Mouse (Mus musculus) CD4-positive, CD25-positive, alpha-beta regulatory T cell, adult 4 months (primary cell): ENCODE data around the gene Akap2. TPM values are rescaled to one million over a fixed set of nuclear protein-coding genes. Genes with fewer than 3 reads are reported as not detected.

Experiments used
- ATAC-seq: one replicate; pipeline ENCODE4 v1.8.0; 2017
- polyA plus RNA-seq, 2 experiments: library from polyadenylated mRNA; unstranded; fragments of 100-300 nt; shearing (Covaris generic); gene quantifications; one replicate each; pipeline ENCODE4 v1.2.1; 2017

Gene Akap2
- 1 to 10 TPM; 4.3 to 4.5 TPM for polyA plus RNA-seq

- no peak for ATAC-seq
These were observed at the start of gene Akap2 for GRCm38 (mm10) chr4:57717354-57717753. TSS of gene Akap2 (plus strand) at chr4:57717657.

DNA sequence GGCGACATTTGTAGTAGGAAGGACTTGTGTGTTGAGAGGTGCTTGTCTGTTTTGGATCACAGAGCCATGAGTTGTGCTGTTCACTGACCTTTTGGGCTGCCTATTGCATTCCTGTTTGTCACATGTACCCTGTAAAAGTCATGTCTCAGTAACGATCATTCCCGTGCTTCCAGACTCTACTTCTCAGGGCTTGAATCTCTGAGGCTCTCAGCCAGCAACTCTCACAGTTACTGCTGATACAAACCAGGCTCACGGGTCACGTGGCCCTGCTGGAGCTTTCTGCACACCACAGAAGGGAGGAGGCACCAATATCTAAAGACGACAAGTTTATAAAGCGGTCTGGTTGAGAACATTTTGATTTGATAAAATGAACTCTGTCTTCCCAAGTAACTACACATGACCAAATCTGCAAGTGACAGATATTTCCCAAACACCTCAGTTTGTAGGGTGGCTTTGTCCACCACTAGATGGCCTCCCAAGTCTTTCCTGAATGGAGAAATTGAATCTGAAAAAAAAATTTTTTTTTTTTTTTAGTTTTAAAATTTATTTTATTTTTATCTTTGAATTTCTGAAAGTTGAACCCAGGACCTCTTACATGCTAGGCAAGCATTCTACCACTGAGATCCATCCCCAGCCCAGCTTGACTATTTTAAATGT is 46.5 kb upstream of the Akap2 start:
- ATAC-seq: no peak

DNA sequence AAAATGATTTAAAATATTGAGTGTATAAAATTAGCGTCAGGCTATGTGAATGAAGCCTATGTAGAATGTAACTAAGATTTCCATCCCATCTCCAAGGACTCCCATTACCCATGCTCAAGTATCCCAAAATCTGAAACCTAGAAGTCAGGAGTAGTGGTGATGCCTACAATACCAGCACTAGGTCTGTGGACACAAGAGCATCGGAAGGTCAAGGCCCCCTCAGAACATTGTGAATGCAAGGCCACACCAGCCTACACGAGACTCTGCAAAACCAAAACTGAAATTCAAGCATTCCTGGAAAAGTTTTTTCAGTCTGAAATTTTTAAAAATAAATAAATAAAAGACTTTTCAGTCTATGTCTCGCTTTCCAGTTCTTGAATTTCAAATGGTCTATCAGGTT is 44.9 kb upstream of the Akap2 start:
- ATAC-seq: no peak

DNA sequence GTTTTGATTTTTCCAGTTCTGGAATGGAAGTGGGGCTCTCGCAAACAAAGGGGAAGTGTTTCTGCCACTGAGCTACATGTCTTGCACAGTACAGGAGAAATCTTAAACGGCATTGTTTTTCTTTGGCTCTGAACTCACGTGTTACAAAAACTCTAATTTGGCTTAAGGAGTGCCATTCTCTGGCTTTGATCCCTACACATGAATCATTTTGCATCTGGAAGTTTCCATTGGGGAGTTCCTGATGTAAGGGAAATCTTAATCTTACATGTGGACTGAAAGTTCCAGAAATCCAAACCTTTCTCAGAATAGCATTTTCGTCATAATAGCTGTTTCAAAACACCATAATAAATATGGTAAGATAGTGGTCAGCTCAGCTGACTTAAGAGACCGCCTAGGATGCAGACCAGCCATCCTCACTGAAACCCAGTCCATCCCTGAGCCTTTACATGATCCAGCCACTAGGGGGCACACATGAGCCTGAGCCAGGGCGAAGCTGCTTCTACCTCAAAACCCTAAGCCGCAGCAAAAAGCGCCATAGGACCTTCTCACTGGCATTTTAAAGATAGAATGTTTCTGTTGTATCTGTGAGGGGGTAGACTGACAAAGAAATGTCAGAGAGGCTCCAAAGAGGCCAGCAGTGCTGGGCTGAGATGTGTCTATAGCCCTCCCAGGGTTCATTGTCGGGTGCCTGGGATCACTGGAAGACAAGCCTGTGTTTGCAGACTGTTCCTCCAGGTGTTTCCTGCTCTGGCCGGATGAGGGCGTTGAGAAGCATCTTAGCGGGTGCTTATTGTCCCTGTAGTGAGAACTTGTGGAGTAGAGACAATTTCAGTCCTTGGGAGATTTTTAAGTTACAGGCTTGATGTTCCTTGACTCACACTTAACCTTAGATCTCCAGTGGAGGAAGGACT is 44.2 kb upstream of the Akap2 start:
- peak; percentile 93 for ATAC-seq

GRCm38 (mm10) chr4:57674351-57674750 is 43.1 kb upstream of the Akap2 start:
- no peak for ATAC-seq

DNA sequence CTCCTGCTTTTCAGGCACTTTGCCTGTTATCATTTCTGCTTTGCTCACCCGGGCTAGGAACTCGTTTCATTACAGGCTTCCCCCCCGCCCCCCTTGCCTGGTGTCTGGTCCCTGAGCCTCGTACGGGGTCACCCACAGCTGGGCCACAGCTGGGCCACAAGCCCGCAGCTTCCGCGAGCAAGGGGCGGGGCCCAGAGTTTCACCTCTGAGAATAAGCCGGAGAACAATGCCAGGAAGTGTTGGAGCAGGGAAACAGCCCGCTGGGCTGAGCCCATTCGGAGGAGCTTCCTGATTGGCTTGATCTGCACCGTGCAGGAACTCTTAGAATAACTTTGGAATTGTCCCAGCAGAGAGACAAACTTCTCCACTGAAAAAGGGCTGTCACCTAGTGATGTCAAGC is 42.1 kb upstream of the Akap2 start:
- ATAC-seq: no peak

DNA sequence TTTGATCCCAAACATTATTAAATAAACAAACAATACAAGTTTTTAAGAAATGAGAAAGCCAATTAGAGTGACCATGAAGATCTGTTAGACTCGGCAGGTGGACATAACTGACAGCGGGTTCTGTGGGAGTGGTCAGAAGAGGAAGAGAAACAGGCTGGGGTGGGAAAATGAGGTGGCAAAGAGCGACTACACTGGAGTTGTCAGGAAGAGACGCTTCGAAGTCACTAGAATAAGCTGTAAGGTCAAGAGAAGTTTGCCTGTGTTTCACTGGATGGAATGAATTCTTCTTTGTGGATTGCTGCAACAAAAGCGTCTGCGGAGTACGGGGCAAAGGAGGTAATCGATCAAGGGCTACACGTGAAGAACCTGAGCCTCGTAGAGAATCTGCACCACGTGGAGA is 39.5 kb upstream of the Akap2 start:
- ATAC-seq: no peak

GRCm38 (mm10) chr4:57678991-57679457 is 38.4 kb upstream of the Akap2 start:
- ATAC-seq: no peak

DNA sequence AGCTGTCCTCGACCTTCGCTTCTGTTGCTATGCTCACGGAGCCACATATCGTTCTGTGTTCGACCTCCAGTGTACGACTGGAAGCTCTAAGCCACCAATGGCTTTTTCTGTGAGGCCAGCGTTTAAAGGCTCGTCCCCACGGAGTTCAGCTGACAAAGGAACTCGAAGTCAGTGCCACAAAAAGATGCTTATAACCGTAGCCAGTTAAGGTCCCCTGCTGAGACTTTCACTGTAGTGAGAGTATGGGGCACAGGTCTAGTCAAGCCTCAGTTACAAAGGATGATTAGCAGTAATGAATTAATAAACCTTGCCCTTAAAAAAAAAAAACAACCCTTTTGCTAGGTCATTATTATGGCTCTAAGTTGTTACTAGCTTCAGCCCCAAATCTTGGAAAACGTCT is 37.3 kb upstream of the Akap2 start:
- ATAC-seq: no peak

- ATAC-seq: peak; percentile 45
These were observed 35.9 kb upstream of the Akap2 start for GRCm38 (mm10) chr4:57681511-57681910.

DNA sequence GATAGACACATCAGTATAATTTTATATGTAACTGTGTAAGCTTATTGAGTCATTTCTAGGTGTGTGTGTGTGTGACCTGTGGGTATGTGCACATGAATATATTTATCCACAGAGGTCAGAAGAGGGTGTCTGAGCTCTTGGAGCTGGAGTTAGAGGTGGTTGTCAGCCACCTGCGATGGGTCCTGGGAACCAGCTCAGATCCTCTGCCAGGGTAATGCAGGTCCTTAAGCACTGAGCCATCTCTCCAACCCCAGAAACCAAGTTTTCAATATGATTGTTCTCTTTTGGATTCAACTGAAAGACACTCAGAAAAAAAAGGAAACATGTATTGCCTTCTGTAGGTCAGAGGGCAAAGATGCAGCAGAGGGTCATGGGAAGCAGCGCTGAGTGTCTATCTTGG is 35.1 kb upstream of the Akap2 start:
- no peak for ATAC-seq

DNA sequence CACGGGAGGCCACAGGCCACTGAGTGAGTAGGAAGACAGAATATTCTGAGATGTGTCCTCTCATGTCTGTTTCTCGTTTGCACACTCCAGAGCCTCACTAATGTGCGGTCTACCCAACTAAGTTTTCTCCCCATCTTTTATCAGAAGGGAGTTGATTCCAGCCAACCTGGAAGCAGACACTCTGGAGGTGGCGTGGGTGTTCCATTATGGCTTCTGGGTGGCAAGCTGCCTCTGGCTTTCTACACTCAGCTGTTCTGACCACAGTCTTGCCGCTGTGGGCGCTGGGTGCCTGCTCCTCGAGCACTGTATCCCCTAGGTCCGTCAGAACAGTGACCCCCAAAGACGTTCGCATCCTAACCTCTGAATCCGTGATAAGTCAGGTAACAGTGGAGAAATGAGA is 34.5 kb upstream of the Akap2 start:
- no peak for ATAC-seq

DNA sequence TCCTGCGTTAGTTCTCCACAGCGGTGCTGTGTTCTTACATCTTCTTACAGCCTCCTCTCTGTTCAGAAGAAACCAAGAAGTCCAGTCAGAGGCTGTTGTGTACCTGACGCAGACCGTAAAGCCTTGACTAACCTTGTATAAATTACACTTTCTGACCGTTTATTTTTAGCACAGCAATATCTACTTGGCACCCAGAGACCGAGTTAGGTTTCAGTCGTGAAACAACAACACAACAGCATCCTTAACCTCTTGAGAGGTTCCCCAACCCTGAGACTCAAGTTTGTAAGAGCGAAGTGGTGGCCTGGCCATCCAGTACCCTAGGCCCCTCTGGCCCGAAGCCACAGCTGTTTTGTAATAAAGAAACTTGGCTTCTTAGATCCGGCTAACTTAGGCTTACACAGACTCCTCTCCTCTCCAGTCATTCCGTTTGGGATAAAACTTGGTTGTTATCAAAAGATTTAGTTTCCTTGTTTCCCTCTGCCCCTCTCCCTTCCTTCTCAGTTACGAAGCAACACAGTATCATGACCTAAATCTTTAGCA is 32.7 kb upstream of the Akap2 start:
- ATAC-seq: no peak

DNA sequence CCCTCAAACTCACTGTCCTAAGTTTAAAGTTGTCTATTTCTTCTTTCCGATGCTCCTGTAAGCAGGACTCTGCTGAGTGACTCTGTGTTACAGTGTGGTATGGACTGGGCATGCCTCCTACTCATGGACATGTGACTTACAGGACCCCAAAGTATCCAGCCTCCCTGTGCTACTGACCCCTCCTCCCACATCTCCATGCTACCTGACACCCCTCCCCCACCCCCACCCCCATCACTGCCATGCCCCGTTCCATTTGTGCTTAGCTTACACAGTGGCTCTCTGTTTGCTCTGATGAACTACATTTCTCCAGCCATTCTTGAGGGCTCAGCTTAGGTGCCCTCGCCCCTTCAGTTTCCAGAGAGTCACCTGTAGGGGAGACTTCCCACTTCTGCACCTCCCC is 30.7 kb upstream of the Akap2 start:
- ATAC-seq: no peak

- ATAC-seq: no peak
These were observed 29.9 kb upstream of the Akap2 start for GRCm38 (mm10) chr4:57687583-57687982.

GRCm38 (mm10) chr4:57688131-57688530 is 29.3 kb upstream of the Akap2 start:
- ATAC-seq: no peak

DNA sequence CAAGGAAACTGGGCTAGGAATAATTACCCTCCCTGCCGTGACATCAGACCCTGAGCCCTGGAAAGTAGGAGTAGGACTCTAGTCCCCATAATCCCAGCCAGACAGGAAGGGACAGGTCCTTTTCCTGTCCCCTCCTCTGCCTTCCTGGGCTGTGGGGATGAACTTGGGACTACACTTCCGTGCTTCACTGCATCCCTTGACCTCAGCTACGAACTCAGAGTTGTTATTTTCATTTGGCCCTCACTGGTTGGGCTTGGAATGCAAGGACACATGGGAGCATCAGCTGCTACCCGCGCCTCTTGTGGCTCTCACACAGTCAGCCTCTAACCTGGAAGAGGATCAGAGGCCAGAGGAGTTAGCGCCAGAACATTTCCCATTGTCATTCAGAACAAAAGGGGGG is 27.5 kb upstream of the Akap2 start:
- no peak for ATAC-seq

DNA sequence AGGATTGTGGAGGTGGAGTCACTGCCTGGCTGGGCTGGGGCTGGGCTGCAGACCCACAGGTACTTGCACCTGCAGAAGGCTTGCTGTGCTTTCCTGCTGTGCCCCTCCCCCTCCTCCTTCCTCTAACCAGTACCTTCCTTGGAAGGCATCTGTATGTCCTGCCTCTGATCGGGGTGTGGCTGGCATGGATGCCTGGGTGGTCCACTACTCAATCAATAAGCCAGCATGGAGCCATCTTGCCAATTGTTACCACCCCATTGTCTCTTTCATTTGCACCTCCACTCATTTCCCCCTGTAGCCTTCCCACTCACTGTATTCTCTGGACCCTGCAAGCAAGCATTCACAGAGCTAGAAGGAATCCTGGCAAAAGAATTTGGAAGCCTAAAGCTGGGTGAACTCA is 26.7 kb upstream of the Akap2 start:
- ATAC-seq: no peak

GRCm38 (mm10) chr4:57694356-57695136 is 22.9 kb upstream of the Akap2 start:
- ATAC-seq: no peak

- no peak for ATAC-seq
These were observed 20.5 kb upstream of the Akap2 start for GRCm38 (mm10) chr4:57696955-57697354.

GRCm38 (mm10) chr4:57697918-57698611 is 19.4 kb upstream of the Akap2 start:
- ATAC-seq: no peak

DNA sequence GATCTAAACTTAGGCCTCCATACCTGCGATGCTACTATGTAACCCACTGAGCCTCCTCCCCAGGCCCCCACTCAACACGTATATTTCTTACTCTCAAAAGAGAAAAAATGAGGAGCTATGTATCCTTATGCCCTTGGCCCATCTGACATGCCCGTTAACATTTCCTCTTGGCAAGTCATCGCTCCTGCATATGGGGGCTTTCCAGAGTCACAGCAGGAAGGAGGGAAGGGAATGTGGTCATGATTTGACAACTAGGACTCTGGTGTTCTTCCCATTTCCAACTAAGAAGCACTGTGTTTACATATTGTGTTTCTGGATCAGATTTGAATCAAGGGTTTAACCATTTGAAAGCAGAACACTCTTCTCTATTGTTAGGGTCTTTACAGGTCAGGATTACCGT is 15.9 kb upstream of the Akap2 start:
- ATAC-seq: no peak
